Mouse (Mus musculus) c-Kit-positive CD71-negative TER-119-negative erythroid progenitor cells, embryonic 14.5 days (primary cell): ENCODE measurements around the gene Wdr95.

Experiments used
- DNase-seq: peaks from one replicate; pipeline ENCODE4 v3.0.0-alpha.2; 2013; ENCODE audit warnings: low read depth

The Wdr95 gene

DNA sequence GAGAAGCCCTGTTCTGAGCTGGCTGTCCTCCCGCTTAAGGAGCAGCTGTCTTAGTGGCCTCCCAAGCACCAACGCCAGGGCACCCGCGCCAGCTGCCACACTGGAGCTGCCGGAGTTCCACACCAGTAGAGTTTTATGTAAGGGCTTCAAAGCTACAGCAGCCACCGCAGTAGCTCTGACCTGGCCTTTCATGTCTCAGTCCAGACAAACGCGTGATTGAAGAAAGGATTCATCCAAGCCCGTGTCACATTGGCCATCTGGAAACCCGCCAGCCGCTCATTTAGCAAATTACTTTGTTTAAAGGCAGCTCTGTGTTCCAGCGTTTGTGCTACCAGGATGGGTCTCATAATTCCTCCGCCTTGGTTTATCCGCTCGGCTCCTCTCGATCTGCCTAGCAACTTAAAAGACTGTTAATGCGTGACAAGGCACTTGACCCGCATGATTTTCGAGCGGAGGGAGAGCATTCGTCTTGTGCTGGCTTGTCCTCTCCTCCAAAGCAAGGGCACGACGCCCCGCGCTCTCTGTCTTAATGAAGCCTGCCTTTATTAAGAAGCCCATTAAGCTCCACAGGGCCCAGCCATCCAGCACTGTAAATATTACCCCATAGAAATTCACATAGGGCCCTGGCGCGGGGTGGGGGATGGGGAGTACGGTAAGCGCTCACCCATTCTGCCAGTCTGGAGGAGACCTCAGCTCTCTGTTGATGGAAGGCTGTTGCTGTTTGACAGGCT lies at the start of gene Wdr95:
Gene Wdr95 (plus strand): TSS at position 681 of the 731 bp plus-strand sequence.
- no peak for DNase-seq

DNA sequence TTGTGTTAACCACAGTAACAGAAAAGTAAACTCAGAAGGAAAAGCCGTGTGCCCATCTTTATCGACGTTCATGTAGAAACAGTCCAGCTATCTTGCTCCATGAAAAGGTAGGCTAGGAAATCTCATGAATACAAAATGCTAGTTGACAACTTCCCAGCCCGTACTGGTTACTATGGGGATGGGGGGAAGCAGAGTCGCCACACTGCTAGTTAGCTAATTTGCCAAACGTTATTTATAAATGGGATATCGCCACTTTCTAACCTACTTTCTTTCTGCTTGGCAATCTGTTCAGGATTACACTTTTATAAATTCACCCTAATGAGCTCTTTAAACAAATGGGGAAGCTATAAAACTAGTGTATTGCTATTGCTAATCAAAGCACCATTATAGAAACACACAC lies 46.6 kb upstream of the Wdr95 start:
- DNase-seq: no peak

DNA sequence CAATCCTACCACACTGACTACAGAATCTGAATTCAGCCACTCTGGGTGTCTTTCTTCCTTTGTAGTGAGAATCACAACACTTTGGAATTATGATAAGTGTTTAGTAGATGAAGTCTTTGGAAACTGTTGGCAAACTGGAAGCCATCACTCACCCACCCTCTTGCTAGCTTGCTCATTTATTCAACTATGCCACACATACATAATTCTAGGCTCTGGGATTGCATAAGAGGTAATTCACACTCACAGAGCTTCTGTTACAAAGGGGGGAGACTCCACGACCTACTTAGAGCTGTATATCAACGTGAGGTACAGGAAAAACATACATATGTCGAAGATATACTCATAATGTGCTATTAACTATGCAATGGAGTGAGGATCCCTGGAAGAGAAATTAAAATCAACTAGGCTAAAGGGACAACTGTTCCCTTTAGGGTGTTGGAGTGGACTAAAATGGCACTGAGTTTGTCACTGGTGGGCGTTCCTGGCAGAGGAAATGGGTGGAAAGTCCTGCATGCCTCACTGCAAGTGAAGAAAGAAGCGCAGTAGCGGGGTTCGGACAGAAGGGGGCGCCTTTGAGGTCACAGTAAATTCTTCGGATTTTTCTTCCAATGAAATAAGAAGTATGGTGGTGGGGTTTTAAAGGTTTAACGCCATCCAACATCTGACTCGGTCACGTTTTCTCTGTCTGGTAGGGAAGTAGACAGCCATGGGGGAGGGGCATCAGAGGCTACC lies 45.0 kb upstream of the Wdr95 start:
- DNase-seq: no peak

DNA sequence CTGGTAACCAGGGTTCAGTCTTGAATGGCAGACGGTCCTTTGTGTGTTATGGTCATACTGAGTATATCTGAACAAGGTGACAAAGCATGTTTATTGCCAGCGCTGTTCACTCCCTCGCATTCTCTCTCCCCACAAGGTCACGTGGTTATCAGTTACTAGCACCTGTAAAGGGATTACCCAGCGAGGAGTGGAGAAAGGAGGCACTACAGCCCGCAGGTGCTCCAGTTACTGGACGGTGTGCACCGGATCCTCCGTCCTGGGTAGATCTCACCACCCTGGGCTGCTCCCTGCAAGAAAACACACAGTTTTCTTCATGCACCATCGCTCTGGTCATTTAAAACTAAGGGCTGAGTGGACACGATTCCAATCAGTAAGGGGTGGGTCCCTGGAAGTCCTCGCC lies 44.2 kb upstream of the Wdr95 start:
- DNase-seq: no peak

DNA sequence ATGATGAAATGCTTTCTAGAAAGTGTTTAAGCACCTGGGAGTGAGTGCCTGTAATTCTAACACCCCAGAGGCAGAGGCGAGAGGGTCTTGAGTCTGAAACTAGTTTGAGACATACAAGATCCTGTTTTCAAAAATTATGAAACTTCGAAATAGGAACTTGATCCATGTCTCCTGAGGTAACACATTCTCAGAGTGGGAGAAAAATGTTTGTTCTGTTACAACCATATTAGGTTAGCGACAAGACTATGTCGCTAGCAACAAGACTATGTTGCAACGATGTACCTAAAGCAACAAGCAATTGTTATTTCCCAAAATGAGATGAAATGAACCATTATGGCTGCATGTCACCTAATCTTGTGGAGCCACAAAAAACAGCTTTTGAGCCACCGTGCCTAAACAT lies 43.0 kb upstream of the Wdr95 start:
- DNase-seq: no peak

DNA sequence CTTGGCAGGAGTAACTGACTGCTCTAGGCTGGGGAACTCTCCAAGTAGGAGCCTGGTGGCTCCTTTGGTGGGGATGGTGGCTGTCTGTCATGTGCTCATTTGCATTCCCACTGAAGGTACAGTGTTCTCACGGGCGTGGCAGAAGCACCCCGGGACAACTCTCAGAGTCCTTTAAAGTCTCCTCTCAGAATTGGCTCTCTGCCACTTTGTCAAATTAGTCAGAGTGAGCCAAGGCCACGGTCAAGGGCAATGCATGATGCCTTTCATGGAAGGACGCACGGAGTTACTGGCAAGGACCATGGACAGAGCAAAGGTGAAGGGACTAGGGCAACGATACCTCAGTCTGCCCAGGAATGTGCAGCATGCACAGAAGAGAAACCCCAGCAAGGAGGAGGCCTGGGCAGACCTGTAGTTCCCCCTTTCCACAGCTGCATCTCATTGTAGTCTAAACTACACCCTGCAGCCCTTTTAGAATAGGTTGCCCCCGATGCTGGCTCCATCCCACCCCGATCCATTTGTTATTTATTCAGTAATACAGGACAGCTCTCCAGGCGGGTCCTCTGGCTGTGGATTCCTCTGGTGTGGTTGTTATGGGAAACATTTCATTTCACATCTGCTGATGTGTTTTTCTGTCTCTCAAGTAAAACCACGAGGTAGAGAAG lies 40.0 kb upstream of the Wdr95 start:
- no peak for DNase-seq

DNA sequence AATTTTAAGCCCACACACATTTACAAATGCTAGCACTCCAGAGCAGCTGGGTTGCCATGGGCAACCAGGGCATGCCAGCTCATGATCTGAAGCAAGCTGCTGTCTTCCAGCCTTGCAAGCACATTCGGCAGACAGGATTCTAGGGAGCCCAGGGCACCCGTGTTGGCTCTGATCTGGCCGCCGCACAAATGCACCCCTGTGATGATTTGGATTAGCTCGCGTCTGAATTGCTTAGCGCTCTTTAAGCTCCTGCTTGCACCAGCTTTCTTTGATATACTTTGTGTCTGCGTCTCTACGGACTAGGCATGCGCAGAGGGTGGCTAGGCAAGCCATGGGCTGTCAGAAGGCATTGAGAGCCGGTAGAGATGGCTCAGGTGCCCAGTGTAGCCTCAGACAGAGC lies 39.3 kb upstream of the Wdr95 start:
- no peak for DNase-seq

DNA sequence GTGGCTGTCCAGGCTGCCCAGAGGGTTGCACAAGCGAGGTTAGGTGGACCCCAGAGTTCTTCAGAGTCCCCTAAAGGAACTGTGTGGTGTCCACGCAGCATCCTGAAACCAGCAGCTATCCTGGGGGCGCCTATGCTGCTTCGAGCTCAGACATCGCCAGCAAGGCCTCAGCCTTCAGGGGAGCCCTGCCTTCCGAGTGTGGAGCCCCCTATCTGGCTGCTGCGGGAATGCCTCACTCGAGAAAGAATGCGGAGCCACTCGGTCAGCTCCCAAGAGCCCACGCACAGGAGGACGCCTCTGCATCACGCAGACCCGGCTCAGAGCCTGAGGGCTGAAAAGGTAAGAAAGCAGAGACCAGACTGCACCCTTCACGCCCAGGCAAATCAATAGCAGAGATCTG lies 38.2 kb upstream of the Wdr95 start:
- no peak for DNase-seq

DNA sequence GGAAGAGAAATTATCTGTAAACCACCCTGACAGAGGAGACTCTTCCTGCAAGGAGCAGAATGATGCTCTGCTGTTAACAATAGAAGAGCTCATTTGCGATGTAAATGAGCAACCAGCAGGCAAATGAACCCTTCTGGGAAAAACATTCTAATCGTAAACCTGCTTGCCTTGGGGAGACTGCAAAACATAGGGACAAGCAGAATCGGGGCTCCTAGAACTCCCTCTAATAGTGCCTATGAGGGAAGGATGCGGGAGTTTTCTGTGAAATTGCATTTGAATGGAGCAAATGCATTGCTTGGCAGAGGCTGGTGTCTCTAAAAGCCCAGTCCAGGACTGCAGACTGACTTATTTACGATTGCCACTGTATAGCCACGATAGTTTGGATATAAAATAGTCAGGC lies 32.8 kb upstream of the Wdr95 start:
- DNase-seq: no peak

DNA sequence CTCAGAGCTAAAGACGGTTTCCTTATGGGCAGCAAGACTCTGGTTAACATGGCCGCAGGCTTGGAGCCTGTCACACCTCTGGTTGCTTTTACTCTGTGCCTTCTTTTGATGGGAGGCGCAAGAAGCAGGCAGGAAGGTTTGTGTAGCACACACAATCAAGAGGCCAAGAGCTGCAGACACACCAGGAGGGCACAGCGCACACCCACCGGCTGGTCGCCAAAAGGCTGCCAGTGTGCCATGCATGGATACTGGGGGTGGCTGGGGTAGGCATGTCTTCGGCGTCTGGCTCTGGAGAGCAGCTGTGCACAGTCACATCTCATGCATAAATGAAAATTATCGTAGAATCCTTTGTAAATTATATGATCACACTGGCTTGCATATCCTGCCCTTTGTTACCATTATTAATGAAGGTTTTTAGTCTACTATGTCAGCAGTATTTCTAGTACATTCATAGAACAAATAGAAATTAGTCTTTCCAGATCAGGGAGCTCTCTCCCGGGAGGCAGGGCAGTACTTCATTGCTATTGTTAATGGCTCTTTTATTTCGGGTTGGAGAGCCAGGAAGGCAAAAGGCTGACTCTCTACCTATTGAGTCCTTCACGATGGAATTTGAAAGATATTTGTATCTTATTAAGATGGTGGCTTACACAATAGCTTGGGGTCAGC lies 31.9 kb upstream of the Wdr95 start:
- DNase-seq: no peak

DNA sequence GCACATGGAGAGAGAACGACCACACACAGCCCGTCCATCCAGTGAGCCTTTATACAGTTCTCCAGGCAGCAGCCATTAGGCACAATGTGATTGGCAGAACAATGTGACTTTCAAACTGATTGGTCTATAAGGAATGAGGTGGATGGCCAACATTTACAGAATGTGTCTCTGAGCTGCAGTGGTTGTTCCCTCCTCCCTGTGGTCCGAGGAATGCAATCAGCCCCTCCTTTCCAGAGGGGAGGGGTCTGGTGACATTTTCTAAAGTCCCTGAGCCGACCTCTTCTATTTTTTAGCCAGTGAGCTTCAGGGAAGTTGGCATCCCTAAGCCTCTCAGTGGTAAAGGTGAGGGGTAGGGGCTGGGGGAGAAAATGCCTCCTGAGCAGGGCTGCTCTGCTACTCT lies 28.5 kb upstream of the Wdr95 start:
- no peak for DNase-seq

DNA sequence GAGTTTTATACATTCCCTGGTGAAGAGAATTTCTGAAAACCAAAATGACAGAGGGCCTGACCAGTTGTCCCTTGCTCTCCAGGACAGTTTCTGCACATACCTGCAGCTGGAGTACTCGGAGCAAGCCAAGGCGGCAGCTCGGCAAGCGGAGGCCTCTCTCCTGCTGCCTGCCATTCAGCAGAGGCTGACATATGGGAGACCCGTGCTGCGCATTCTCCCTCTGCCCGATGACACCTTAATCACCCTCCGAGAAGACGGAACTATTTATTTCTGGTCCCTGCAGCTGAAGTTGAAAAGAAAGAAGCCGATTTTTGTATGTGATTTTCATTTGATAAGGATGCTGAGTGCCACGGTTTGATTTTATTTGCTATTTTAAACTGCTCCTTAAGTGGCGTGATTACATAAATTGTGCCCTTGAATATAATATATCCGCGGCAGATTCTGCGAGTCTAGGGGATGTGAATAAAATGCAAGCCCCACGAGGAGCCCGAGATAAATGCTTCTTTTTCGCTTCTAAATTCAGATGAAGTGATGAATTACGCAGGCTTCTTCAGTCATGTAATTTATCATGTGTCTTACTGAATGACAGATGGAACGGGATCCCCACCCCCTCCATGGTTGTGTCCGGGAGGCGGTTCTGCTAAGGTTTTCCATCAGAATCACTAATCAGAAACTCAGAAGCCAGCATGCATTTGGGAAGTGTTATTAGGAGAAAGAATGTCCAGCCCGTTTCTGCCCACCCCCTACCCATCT lies 24.9 kb upstream of the Wdr95 start:
- DNase-seq: no peak

DNA sequence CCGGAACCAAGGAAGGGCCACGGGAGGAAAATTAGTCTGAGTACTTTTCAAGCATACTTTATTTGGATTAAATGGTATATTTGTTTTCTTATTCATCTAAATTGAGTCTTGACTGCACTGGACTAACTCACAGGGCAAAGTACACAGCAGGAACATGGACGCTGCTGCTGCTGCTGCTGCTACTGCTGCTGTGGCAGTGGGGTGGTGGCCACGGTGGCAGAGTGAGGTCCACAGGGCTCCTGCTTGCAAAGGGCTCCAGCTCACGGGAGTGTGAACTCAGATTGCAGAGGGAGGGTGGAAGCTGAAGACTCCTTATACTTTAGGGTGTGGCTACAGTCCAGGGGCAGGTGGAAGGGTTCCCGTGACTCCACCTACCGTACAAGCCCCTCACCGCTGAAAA lies 23.5 kb upstream of the Wdr95 start:
- DNase-seq: no peak

DNA sequence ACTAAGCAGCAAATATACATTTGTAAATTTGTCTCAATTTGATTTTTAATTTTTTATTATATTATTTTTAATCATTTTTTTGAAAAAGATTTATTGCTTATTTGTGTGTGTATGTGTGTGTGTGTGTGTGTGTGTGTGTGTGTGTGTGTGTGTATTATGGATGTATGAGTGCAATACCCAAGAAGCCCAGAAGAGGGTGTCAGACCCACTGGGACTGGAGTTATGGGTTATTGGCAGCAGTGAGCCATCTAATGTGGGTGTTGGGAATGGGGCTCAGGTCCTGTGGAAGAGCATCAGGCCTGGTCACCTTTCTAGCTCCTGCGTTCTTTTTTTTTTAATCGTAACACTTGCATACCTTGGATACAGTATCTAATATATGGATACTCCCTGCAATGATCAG lies 22.4 kb upstream of the Wdr95 start:
- DNase-seq: no peak

DNA sequence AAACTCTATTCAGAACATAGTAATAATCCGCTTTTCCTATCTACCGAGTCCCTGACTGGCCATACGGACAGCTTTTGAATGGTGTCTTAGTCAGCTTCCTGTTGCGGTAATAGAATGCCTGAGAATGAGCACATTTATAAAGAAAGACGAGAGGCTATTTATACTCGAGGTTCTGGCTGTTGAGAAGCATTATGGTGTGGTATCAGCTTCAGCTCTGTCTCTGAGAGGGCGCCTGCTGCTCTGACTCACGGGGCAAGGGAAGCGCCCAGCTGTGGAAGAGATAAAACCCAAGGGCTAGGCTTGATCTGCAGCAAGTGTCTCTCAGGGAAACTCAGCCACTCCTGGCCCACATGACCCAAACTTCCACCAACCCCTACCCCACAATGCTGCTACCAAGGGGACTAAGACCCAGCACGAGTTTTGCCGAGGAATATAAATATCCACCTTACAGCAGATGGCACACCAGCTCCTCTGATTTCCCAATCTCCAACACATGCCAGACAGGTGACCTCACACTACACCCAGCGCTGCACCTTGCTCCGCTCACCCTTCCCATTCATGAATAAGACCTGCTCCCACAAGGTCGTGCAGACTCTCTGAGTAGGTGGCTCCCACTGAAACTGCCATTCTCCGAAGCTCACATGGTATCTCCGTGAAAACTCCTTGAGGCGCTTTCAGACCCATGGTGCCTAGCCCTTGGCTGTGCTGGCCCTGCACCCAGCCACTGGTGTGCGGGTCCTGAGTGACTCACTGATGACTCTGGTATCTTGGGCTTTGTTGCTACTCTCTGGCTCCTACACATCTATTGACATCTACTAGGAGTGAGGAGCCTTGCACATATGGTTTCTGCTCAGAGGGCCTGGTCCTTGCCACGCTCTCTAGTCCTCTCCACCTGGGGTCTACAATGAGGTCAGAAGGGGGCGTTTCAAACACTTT lies 20.1 kb upstream of the Wdr95 start:
- DNase-seq: no peak

DNA sequence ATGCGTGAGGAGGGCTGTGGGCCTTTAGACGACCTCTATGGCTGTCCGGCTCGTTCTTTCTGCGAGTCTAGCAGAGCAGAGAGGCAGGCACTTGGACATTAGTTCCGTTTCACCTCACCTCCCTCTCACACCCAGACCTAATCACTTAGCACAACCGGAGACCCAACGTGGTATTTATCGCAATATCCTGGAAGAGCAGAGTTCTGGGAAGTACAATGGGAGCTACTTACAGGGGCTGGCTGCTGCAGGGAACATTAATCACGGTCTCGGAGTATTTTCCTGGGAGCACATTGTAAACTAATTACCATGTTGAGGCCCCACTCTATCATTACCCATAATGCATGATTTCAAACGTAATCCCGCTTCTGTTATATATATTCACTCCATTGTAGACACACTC lies 18.2 kb upstream of the Wdr95 start:
- DNase-seq: no peak

DNA sequence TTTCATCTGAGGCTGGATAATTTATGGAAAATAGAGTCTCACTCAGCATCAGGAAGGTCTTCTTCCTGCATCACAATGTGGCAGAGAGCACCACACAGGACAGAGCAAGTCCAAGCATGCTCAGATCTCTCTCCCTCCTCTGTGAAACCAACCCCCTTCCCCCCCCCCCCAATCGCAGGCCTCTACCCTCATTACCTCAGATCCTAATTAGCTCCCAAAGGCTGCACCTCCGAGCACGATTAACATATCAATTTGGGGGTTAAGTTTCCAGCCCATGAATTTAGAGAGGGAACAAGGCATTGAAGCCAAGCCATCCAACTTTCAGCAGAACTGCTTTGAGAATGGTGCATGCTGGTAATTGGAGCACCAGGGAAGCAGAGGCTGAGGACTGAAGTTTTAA lies 15.8 kb upstream of the Wdr95 start:
- no peak for DNase-seq

DNA sequence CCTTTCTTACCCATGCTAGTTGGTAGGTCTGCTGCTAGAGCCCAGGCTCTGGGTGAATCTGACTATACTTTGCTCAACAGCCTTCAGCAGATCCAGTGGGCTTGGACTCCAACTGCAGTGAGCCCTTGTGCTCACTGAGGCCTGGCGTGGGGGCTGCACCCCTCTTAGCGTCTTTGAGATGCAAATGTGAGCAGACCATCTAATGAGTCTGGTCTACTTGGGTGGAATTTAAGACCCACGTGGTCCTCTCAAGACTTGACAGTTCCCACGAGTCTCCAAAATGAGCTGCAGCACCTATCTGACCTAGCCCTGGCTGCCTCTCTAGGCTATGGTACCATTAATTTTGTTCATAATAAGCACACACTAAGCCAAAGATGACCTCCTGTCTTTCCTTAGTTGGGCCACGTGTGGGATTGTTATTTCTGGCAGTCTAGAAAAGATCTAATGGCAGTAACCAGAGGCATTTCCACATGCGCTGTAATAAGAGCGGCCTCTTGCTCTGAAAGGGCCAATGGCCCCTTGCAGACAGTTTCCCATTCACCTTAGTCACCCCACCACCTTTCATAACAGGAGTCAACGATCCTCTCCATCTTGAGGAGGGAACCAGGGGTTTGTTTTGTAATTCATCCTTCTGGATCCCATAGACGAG lies 14.9 kb upstream of the Wdr95 start:
- no peak for DNase-seq

DNA sequence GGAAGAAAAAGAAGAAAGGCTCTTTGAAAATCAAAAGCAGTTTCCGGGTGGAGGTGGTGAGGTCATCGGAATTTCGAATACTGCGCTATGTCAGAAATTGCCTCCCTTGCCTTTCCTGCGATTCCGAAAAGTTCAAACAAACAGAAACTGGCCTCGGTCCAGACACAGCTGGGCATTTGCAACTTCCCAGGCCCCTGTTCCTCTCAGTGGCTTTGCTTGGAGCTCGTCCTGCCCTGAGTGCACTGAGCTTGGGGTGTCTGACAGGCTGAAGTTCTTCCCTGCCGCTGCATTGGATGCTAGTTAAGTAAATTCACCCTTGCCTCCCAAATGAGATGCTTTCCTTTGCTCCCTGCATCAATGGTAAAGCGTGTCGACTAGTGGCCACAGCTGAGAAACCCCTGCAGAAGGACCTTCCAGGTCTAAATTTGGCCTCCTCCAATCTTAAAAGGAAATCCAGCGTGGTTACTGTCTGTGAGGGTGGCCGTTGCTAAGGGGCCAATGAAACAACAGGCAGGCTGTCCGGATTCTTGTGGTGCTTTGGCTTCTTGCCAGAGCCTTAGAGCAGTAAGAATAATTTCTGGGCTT lies 14.3 kb upstream of the Wdr95 start:
- no peak for DNase-seq

DNA sequence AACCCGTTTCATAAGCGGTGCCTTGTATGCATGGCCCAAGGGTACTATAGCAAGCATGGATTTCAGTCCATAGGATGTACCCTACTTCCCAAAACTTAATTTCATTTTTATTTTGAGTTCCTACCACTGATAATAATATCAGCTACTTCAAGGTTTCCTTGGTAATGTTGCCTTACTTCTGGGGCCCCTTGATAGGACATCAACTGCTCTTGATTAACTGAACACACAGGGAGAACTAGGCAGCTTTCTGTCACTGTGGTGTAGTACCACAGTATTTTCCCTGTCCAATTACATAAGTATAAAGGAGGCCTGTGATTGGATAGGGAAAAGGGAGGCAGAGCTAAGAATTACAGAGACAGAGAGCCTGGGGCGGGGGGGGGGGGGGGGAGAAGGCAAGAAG lies 13.6 kb upstream of the Wdr95 start:
- DNase-seq: no peak
